Mouse (Mus musculus): ENCODE measurements around the gene Sprr3. TPM values are rescaled to one million over a fixed set of nuclear protein-coding genes. Genes with fewer than 3 reads are reported as not detected.
"Not testable (repeated sequence)": the region's sequence is repeated elsewhere in the genome, so short reads cannot be mapped to it uniquely, and the experiment has no call there.

The Sprr3 gene
- not detected in 2 replicates for total RNA-seq (2021)
- long read RNA-seq: 0 reads

DNA sequence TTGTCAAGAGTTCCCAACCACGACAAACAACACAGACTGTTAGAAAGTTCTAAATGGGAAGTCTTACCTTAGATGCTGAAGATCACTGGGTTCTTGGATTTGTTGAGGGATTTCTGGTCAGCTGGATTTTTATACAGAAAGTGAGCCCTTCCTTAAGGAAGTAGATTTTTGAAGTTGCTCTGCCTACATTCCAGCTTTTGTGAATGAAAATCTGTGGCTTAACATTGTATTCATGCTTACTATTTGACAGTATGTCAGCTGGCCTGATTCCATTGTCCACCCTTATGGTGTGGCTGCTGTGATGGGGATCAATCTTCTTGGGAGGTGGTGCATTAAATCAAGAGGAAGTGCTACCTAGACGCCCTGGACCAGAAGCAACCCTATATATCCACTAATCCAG is at the start of gene Sprr3:
Gene Sprr3, minus strand, starts transcription at position 101 of the 400 bp plus-strand sequence.
- DNase-seq: no peak

DNA sequence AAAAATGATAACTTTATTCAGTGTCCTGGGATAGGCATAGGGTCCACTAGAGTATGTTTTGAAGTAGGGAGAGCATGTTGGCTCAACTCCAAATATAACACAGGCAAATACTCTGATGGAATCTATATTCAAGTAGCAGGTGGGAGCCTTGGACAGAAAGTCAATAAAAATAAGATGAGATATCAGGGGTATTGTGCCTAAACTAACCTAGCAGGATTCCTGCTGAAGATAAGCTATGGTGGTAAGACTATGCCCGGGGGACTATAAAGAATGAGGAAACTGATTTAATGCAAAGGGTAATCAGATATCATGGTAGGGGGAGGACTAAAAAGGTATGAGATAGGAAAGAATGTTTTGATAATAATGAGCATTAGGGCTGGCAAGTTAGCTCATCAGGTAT is 49.7 kb upstream of the Sprr3 start:
- no peak for DNase-seq

DNA sequence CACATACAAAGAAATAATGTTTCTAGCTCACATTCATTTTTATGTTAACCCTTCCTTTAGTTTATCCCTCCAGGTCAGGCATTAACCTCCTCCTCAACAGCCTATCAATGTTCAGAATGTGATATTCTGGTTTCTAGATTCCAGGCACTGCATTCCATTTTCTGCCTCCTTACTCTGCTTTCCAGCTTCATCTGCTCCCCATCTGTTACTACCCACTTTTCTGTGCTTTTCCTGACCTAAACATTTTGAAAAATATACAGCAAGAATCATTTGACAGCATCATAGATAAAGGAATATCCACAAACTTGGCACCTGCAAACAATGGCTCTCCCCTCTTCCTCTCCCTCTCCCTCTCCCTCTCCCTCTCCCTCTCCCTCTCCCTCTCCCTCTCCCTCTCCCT is 45.0 kb upstream of the Sprr3 start:
- DNase-seq: no peak

DNA sequence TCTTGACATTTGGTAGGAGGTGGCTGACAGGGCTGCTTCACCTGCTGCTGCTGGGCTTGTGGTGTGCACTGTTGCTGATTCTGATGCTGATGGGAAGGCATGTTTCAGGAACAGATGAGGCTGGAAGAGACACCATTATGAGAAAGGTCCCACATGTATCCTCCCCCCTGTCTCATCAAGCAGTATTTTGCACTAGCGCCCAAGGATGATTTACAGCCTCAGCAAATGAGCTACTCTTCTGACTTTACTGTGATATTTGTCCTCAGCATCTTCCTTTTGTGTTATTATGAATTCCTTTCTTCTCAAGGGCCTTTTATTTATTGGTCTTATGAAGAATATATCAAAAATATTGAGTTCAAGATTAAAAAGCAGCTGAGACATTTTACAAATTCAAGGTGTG is 41.9 kb upstream of the Sprr3 start, which contains the start of gene Sprr4:
Gene Sprr4, minus strand, starts transcription at position 101 of the 400 bp plus-strand sequence.
- no peak for DNase-seq

DNA sequence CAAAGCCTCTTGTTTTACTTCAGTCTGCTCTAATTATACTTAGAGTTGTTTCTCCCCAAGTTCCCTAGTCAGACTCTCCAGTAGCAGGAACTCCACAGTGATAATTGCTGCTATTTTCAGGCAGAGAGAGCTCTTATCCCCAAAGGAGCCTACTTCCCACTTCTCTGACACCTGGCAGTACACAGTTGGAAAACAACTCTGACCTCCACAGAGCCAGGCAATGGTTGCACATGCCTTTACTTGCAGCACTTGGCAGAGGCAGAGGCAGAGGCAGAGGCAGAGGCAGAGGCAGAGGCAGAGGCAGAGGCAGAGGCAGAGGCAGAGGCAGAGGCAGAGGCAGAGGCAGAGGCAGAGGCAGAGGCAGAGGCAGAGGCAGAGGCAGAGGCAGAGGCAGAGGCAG is 31.7 kb upstream of the Sprr3 start:
- DNase-seq: not testable (repeated sequence)

DNA sequence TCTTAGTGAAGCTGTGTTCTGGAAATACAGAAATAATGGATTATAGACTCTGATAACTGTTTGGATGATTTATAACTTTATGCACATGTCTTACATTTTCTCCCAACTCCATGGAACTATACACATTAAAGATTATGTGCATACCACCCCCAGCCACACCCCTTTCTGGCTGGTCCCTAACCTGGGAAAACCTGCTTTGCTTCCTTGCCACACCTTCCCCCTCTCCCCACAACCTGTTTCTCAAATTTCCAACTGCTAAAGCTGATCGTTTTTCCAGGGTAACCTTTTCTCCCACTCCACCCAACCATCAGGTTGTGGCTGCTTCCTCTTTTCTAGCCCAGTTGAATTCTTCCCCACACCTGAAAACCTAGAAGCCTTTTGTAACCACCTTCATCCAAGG is 27.8 kb upstream of the Sprr3 start:
- no peak for DNase-seq

DNA sequence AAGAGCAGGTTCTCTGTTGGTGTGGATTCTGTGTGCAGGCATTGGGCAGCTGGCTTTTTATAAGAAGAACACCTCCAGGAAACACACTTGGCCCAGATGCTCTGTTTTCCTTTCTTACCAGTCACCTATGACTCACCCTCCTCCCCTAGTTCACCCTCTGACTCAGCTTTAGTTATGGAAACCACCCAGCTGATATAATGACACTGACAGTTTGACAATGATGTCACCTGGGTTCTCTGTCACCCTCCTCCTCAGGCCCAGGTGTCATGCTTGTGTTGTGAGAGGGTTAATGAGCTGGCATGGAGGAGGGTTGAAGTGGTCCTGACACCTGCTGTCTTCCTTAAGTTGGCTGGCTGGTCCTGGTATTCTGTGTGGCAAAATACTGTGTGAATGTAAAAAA is 27.3 kb upstream of the Sprr3 start, which contains the start of gene Sprr1a:
Gene Sprr1a, minus strand, starts transcription at position 33 of the 400 bp plus-strand sequence.
- DNase-seq: no peak

DNA sequence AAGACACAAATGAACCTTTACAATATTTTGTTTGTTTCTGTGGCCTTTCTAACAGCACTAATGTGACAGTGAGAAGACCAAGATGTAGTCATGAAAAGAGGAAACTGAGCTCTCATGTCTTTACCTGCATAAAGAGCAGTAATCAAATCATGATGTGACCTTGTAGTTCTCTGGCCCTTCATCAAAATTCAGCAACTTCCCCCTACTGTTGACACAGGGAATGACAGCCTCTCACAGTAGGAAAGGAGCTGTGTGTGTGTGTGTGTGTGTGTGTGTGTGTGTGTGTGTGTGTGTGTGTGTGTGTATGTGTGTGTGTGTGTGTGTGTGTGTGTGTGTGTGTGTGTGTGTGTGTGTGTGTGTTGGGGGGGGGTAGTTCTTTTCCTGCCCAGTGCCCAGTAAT is 22.7 kb upstream of the Sprr3 start:
- not testable (repeated sequence) for DNase-seq

DNA sequence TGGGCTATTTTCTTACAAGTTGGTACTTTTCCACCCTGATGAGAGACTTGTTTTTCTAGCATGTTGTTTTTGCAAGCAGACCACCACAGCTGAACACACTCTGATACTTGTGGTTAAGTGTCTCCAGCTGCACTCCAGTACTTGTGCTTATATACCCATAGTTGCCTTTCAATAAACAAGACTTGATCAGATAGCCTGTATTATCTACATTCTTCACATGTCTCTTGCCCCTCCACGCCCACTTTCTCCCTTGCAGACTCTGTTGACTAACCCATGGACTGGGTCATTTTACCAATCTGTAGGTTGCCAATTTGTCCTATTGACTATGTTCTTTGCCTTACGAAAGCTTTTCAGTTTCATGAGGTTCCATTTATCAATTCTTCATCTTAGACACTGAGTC is 11.6 kb upstream of the Sprr3 start:
- no peak for DNase-seq

DNA sequence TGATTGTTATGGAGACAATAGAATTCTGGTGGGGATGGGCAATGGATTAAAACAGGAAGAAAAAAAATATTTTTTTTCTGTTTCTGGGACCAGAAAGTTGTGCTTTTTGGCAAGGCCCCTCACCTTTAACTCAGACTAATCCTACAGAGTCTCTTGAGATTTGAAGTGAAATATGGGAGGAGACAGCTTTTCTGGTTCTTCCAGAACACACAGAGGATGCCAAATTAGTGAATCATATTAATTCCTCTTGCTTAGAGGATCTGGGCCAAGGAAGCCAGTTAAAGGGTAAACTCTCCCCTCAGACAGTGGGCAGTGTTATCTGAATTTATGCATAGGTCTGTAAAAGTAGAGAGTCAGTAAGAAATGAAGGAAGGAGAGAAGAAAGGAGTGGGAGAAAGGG is 8.9 kb upstream of the Sprr3 start:
- DNase-seq: no peak

DNA sequence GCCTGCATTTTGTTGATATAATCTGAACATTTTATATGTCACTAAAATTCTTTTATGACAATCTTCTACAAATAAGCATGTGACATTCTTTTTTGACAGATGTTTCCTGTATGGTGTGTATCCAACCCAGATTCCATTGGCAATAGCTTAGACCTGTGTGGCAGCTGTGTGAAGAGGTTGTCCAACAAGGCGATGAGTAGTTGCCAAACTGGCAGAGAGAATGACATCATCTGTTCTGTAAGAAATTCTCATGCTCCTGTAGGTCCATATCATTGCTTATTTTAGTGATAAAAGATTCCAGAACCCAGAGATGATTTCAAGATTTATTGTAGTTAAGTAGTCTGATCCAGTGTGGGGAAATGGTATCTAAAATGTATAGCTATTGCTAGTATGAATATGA is 8.1 kb upstream of the Sprr3 start:
- no peak for DNase-seq

DNA sequence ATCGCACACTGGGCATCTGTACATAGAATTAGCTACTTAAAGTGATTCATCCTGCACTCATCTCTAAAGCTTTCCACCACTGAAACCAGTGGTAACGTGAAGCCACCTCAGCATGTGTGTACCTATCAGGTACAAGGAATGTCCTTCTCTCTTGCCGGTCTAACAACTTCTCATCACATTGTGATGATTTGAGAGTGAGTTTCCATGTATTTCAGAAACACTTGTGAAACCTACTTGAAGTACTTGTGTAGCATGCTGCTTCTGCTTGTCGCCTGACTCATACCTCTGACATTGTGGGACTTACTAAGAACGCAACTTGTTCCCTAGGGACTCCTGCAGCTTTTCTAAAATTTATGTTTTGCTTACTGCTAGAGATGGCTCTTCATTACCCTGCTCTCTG is 3.4 kb downstream of the Sprr3 start:
- no peak for DNase-seq

DNA sequence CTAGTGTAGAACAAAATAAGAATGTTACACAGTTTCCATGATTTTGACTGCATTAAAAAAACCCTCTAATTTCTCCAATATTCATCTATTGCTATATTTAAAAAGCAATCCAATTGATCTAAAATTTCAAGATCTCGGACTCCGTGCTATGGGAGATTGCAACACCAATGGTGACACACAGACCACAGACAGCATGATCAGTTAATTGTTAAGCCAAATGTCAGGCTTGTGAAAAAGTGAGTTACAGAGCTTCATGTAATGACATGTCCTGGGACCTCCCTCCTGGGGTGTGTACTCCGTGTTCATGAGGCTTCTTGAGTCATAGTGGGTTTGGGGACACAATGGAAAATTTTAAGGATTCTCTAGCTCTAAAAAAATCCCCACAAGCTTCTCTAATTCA is 18.3 kb downstream of the Sprr3 start:
- no peak for DNase-seq

DNA sequence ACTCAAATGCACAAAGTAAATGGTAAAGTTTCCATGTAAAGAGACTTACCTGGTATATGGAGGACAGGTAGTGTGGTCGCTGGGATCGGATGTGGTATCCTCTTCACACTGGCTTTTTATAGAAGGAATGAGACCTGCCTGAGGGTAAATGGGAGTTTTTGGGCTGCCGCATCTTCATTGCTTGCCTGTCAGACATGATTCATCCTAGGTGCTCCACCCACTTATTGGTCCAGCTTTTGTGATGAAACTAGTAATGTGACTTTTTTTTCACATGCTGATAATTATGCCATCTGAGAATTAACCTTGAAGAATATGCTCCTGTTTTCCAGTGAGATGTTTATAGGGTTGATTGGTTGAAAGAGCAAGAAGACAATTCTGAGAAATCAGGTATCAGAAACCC is 19.8 kb downstream of the Sprr3 start, which contains the start of gene Sprr1b:
Gene Sprr1b, minus strand, starts transcription at position 101 of the 400 bp plus-strand sequence.
- DNase-seq: no peak

DNA sequence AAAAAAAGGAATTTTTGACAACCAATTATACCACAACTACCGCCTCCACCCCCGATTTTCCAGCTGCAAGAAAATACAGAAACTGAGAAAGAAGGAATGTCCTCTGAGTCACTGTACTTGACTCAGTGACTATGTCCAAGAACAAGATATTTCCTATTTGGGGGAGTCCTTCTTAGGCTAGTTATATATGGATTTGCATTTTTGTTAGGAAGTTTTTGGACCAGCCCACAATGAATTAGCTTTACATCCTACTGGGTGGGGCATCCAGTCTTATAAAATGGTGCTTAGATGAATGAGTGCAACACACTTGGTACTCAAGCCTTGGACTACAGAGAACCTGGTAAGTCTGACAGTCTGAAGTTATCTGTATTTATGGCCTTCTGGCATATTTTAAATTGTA is 26.2 kb downstream of the Sprr3 start, which contains the start of gene Sprr2k:
Gene Sprr2k, plus strand, starts transcription at position 301 of the 400 bp plus-strand sequence.
- no peak for DNase-seq

DNA sequence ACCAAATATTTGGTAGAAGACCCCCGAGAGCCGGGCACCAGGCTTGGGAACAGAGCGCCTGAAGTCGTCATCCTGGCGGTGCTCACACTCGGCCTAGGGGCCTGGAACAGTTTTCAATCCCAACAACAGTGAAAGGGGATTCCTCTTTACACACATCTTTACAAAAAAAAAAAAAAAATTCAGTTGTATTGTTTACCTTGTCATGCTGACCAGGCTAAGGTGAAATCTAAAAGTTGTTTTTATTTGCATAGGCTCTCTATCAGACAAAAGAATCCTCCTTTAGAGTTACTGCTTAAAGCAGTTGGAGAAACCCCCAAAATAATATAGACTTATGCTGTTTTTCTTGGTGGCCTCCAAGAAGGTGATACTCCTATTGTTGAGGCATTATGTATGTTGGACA is 29.2 kb downstream of the Sprr3 start, which contains the start of gene Gm9774:
Gene Gm9774, minus strand, starts transcription at position 101 of the 400 bp plus-strand sequence.
- no peak for DNase-seq

DNA sequence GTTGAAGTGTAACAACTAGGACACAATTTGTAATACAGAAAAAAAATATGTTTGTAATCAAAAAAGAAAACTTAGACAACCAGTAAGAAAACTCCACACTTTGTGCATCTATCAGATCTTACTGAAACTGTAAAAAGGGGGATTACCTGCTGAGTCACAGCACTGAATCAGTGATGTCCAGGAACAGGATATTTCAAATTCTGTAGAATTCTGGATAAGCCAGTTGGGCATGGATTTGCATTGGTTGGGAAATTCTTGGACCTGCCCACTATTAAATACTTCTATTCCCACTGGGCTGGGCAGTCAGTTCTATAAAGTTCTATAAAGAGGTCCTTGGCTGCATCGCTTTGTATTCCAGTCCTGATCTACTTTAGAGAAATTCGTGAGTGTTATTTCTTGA is 40.7 kb downstream of the Sprr3 start, which contains the start of gene Sprr2j-ps:
Gene Sprr2j-ps, plus strand, starts transcription at position 301 of the 400 bp plus-strand sequence.
- no peak for DNase-seq

DNA sequence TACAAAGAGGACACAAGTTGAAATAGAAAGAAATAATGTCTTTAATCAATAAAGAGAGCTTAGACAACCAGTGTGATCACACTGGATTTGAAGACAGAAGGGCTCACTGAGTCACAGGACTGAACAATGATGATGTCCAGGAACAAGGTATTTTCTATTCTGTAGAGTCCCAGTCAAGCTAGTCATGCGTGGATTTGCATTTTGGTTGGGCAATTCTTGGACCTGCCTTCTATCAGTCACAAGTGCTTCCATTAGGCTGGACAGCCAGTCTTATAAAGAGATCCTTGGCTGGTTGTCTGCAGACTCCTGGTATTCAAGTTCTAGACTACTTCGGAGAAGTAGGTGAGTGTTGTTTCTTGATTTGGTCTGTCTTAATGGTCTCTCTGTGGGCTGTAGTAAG is 50.8 kb downstream of the Sprr3 start, which contains the start of gene Sprr2i:
Gene Sprr2i, plus strand, starts transcription at position 301 of the 400 bp plus-strand sequence.
- no peak for DNase-seq

Other genes starting within 250 kb of the Sprr3 start
- gene Sprr2a1, start 242.9 kb downstream of the Sprr3 start, total RNA-seq (2021): not detected in 2 replicates
- gene Sprr2a2, start 242.8 kb downstream of the Sprr3 start, total RNA-seq (2021): not detected in 2 replicates
- gene Sprr2a3, start 173.3 kb downstream of the Sprr3 start, total RNA-seq (2021): not detected in 2 replicates
- not detected in 2 replicates for gene Sprr2b, start 142.1 kb downstream of the Sprr3 start, total RNA-seq (2021)
- not detected in 2 replicates for gene Sprr2d, start 119.6 kb downstream of the Sprr3 start, total RNA-seq (2021)
- not detected in 2 replicates for gene Sprr2e, start 106.6 kb downstream of the Sprr3 start, total RNA-seq (2021)
- not detected in 2 replicates for gene Sprr2f, start 93.5 kb downstream of the Sprr3 start, total RNA-seq (2021)
- gene Sprr2h, start 73.0 kb downstream of the Sprr3 start, total RNA-seq (2021): not detected in 2 replicates
- not detected in 2 replicates for gene Sprr2i, start 50.7 kb downstream of the Sprr3 start, total RNA-seq (2021)
- gene Sprr2j-ps, start 40.6 kb downstream of the Sprr3 start, total RNA-seq (2021): not detected in 2 replicates
- 4.2 and 25.6 TPM in 2 replicates for gene Gm9774, start 29.3 kb downstream of the Sprr3 start, total RNA-seq (2021)
- gene Sprr2k, start 26.1 kb downstream of the Sprr3 start, total RNA-seq (2021): not detected in 2 replicates
- not detected in 2 replicates for gene Sprr1b, start 19.9 kb downstream of the Sprr3 start, total RNA-seq (2021)
- not detected in 2 replicates for gene Sprr1a, start 27.2 kb upstream of the Sprr3 start, total RNA-seq (2021)
- not detected in 2 replicates for gene Sprr4, start 41.8 kb upstream of the Sprr3 start, total RNA-seq (2021)
- not detected in 2 replicates for gene 2310046K23Rik, start 75.8 kb upstream of the Sprr3 start, total RNA-seq (2021)
- not detected in 2 replicates for gene Ivl, start 115.0 kb upstream of the Sprr3 start, total RNA-seq (2021)
- not detected in 2 replicates for gene Smcp, start 130.3 kb upstream of the Sprr3 start, total RNA-seq (2021)
- not detected in 2 replicates for gene 2210017I01Rik, start 148.8 kb upstream of the Sprr3 start, total RNA-seq (2021)
- gene Lce6a, start 162.9 kb upstream of the Sprr3 start, total RNA-seq (2021): not detected in 2 replicates
- gene Lce1a1, start 189.6 kb upstream of the Sprr3 start, total RNA-seq (2021): not detected in 2 replicates
- gene Lce1b, start 198.2 kb upstream of the Sprr3 start, total RNA-seq (2021): not detected in 2 replicates
- gene Lce1a2, start 211.6 kb upstream of the Sprr3 start, total RNA-seq (2021): not detected in 2 replicates
- gene Lce1c, start 220.5 kb upstream of the Sprr3 start, total RNA-seq (2021): not detected in 2 replicates
- not detected in 2 replicates for gene Lce1d, start 228.5 kb upstream of the Sprr3 start, total RNA-seq (2021)